Mouse (Mus musculus) heart, postnatal 0 days (tissue): ENCODE measurements at regions not wholly inside any gene's neighbourhood (a gene's known extent, or its start where the extent isn't known, plus 50 kb on each side); places are given as distances from the start of the nearest gene placed in this dataset.

Experiments used
- CTCF ChIP-seq: IDR thresholded peaks from 2 replicates; pipeline ENCODE4 v1.5.1; 2016; ENCODE audit warnings: antibody characterized with exemption, control low read depth, low read depth
- EP300 ChIP-seq: IDR thresholded peaks from 2 replicates; pipeline ENCODE4 v1.6.1; 2016; ENCODE audit warnings: antibody characterized with exemption, low read depth

- TF ChIP-seq EP300, result no peak
- TF ChIP-seq CTCF, result no peak
Observed at GRCm38 (mm10) chr11:45235476-45236412, 616.1 kb upstream of the Clint1 start.
